Mouse (Mus musculus) liver, postnatal 0 days (tissue): ENCODE data around the gene Morf4l2.

ENCODE experiments used
- CTCF ChIP-seq: sonication (generic); IDR thresholded peaks from 2 replicates; pipeline ENCODE4 v1.5.1; 2016; ENCODE audit warnings: antibody characterized with exemption, low read depth
- EP300 ChIP-seq: IDR thresholded peaks from 2 replicates; pipeline ENCODE4 v1.6.1; 2016; ENCODE audit warnings: antibody characterized with exemption, low read depth, mild to moderate bottlenecking

GRCm38 (mm10) chrX:136732016-136732415 is 11.5 kb downstream of the Morf4l2 start:
- TF ChIP-seq CTCF, result no peak
- TF ChIP-seq EP300, result no peak
